Mouse (Mus musculus): ENCODE results near the gene Nphs1.

DNA sequence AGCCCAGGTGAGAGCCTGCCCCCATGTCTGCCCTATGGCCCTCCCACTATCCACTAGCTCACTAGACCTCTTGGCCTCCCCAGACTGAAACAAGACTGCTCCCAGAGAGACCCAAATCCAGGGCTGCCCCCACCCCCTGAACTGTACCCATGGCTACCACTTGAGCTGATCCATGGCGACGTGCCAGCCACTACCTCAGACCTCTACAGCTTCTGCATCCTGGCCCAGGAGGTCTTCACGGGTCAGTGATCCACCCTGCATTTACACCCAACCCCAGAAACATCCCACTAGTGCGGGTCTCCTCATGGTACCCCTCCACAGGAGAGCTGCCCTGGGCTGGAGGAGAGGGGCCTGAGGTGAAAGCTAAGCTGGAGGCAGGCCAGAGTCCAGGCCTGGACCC is 62.3 kb downstream of the Nphs1 start:
- no peak for TF ChIP-seq CTCF (IDR thresholded peaks at IDR 0.05; ENCODE audit: low read depth)
- TF ChIP-seq EP300 (IDR thresholded peaks at IDR 0.05; ENCODE audit: low read depth) = no peak

Data from liver, postnatal 0 days (tissue).